Mouse (Mus musculus): ENCODE data around the gene Zswim5.

Gene Zswim5

DNA sequence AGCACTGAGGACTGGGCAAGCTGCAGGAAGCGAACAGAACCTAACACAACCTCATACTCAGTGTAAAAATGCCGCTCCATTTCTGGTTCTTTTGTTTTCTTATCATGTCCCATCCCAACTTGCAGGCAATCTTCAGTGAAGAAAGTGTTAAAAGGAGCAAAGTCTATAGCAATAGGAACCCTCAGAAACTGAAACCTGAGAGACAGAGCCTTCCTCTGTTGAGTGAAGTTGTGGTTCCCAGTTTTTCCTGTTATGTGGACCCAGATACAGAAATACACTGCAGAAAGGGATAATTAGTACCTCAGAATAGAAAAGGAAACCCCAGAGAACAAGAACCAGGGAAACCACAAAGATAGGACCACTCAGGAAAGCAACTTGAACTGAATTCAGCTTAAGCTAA, 36.1 kb downstream of the Zswim5 start:
- DNase-seq (ENCODE audit: low spot score in 2 of 2) = no peak

DNA sequence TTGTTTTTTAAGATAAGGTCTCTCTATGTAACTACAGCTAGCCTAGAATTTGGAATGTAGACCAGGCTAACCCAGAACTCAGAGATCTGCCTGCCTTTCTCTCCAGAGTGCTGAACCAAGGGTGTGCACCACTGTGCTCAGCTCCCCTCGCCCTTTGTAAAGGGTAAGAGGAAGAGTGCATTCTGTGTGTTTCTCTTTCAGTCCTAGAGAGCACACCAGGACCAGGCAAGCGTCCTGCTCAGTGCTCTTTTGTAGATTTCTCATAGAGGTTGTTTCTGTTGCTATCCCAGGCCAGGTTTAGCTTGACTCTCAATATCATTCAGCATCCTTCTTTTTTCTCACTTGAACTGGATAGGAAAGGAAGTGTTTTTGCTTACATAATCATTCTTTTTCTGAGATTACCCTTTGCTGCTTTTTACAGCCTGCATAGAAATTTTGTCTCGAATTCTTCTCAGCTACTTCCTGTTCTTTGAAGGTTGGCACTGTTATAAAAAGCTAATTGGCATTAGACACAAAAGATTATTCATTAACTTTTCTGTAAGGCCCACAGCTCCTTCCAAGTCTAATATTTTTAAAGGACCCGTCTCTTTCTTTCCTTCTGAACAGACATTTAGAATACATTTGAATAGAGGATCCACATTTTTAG, 51.0 kb downstream of the Zswim5 start:
- DNase-seq (ENCODE audit: low spot score in 2 of 2) = no peak

DNA sequence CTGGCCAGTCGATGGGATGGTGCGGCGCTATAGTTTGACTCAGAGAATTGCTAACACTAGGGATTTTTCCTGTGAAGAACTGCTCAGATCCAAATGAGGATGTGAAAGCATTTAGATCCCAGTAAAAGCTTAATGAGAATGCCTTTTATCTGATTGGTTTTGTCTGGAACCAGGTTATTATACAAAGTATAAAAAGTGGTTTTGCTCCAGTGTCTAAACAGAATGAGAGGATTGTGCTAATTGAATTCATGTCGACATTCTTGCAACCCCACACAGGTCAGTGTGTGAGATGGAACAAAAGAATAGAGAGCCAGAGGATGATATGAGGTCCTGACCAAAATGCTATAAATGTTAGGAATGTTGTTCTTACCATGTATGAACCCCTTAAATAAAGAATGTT, 62.4 kb downstream of the Zswim5 start:
- no peak for DNase-seq (ENCODE audit: low spot score in 2 of 2)

DNA sequence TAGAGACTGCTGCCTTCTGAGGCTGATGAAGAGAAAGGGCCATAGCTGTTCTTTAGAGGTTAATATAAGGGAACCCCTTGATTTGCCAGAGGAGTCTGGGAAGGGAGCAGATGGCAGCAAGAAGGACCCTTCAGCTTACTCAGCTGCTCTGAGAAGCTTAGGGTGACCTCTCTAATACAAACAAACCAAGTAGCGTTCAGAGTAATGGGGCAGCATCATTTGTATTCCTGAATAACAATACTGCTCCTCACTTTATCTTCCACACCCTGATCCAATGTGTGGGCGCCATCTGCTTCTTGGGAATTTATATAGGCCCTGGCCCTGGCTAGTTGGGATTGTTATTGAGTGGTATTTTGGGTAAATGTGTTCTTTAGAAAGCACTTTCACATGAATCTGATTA, 65.5 kb downstream of the Zswim5 start:
- DNase-seq (ENCODE audit: low spot score in 2 of 2) = no peak

DNA sequence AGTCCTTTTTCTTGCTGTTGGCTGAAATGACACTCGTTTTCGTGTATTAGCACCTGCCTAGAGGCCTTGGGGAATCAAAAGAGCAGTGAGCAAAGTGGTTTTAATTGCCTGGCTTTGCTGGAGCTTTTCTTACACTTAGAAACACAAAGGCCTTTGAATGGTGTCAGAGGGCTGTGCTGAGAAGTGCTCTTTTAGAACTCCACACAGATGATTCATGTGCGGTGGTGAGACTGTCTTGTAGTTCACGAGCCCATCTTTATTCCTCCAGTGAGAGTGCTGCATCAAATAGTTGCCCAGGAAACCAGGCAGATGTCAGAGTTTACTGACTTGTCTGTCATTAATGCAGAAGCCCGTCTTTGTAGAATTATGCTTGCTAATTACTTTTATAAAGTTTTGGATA, 66.9 kb downstream of the Zswim5 start:
- no peak for DNase-seq (ENCODE audit: low spot score in 2 of 2)

DNA sequence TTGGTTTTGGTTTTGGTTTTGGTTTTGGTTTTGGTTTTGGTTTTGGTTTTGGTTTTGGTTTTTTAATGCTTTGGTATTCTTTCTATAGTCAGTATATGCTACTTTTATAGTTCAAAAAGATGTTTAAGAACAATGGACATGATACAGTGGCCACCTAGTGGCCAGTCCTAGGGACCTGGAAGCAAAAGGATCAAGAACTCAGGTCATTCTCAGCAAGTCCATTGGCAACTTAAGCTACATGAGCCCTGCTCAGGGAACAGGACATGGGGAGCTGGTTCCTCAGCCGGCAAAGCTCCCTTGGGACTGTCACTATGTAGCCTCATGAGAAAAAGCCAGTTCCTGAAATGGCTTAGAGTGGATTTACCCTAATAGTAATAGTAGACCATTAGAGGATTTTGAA, 74.5 kb downstream of the Zswim5 start:
- DNase-seq (ENCODE audit: low spot score in 2 of 2) = no peak

DNA sequence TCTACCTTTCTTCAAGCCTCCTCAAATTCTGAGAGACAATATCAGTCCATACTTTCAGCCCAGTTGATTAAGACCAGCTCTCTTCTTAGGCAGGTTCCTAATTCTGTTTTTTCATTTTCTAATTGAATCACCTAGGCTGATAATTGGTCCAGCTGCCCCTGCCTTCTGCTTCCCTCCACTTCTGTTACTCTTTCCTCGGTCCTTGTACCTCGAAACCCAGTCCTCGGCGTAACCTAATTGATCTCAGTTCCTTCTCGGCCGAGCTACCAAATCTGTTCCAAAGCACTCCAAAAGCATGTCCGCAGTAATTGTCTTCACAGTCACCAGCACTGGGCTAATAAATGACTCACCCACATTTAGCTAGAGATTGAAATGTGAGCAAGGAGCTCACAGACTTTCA, 77.8 kb downstream of the Zswim5 start:
- no peak for DNase-seq (ENCODE audit: low spot score in 2 of 2)

DNA sequence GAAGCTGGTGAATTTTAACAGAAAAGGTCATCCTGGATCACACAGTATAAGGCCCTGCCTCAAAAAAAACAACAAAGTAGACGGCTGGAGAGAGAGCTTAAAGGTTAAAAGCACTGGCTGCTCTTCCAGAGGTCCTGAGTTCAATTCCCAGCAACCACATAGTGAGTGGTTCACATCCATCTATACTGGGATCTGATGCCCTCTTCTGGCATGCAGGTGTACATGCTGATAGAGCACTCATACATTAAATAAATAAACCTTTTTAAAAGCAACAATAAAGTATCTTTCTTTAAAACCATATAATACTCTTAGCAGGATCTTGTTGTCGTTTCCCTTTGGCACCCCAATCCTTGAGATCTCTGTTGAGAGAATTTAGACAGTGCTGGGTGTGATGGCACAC, 99.3 kb downstream of the Zswim5 start:
- DNase-seq (ENCODE audit: low spot score in 2 of 2) = no peak

DNA sequence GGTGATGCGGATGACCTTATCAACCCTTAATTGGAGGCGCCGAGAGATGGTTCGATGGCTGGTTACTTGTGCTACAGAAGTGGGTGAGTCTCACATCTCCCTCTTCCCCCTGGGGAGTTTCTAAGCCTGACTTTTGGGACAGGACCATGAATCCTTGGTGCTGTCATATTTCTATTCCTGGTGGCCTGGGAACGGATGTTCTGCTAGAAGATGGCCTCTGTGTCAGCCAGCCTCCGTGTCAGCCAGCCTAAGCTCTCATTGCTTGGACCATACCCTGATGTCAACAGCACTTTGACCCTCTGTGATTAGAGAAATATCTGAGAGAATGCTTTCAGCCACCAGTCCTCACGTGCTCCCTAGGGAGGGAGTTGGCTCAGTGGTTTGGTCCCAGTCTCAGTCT, 108.5 kb downstream of the Zswim5 start:
- DNase-seq (ENCODE audit: low spot score in 2 of 2) = no peak

DNA sequence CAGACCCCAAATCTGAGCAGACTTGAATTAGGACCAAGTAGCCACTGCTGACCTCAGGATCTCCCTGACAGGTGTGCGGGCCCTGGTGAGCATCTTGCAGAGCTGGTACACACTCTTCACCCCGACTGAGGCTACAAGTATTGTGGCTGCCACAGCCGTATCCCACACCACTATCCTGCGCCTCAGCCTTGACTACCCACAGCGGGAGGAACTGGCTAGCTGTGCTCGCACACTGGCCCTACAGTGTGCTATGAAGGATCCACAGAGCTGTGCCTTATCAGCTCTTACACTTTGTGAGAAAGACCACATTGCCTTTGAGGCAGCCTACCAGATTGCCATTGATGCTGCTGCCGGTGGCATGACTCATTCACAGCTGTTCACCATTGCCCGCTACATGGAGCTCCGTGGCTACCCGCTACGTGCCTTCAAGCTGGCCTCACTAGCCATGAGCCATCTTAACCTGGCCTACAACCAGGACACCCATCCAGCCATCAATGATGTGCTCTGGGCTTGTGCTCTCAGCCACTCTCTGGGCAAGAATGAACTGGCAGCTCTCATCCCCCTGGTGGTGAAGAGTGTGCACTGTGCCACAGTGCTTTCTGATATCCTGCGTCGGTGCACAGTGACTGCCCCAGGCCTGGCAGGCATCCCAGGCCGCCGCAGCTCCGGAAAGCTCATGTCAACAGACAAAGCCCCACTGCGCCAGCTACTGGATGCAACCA, 109.4 kb downstream of the Zswim5 start:
- DNase-seq (ENCODE audit: low spot score in 2 of 2) = peak; percentile 35 to 64

DNA sequence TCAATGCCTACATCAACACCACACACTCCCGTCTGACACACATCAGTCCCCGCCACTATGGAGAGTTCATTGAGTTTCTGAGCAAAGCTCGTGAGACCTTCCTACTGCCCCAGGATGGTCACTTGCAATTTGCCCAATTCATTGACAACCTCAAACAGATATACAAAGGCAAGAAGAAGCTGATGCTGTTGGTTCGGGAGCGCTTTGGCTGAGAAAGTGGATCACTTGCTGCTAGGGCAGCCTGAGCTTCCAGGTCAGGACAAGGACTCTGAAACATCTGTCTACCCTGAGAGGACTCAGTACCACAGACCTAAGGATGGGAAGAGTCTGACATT, 109.9 kb downstream of the Zswim5 start:
- no peak for DNase-seq (ENCODE audit: low spot score in 2 of 2)

DNA sequence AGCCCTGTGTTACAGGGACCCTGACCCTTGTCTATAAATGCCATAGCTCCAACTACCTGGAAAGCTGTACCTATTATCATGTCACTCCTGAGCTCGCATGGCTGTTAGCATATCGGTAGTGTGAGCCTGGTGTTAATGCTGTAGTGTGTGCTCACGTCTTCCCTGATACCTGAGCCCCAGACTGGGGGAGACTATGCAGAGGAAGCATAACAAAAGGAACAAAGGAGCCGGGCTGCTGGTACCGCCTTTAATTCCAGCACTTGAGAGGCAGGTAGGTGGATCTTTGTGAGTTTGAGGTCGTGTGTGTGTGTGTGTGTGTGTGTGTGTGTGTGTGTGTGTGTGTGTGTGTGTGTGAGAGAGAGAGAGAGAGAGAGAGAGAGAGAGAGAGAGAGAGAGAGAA, 112.6 kb downstream of the Zswim5 start:
- DNase-seq (ENCODE audit: low spot score in 2 of 2) = no peak

DNA sequence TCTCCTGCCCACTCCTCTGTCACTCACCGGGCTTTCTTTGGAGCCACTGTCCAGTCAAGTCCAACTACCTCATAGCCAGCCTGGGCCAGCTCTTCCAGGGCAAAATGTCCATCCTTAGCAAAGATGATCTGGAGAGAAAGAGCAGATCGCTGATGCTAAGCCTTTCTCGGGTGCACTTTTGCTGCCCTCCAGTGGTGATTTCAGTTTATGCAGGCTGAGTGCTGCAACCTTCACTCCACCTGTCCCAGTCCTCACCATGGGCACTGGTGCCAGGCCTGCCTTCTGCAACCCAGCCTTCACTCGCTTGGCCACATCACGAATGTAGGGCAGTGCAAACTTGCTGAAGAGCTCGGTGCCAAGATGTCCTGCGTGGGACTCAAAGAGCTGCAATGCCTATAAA, 114.2 kb downstream of the Zswim5 start:
- DNase-seq (ENCODE audit: low spot score in 2 of 2) = peak; percentile 62 to 78

DNA sequence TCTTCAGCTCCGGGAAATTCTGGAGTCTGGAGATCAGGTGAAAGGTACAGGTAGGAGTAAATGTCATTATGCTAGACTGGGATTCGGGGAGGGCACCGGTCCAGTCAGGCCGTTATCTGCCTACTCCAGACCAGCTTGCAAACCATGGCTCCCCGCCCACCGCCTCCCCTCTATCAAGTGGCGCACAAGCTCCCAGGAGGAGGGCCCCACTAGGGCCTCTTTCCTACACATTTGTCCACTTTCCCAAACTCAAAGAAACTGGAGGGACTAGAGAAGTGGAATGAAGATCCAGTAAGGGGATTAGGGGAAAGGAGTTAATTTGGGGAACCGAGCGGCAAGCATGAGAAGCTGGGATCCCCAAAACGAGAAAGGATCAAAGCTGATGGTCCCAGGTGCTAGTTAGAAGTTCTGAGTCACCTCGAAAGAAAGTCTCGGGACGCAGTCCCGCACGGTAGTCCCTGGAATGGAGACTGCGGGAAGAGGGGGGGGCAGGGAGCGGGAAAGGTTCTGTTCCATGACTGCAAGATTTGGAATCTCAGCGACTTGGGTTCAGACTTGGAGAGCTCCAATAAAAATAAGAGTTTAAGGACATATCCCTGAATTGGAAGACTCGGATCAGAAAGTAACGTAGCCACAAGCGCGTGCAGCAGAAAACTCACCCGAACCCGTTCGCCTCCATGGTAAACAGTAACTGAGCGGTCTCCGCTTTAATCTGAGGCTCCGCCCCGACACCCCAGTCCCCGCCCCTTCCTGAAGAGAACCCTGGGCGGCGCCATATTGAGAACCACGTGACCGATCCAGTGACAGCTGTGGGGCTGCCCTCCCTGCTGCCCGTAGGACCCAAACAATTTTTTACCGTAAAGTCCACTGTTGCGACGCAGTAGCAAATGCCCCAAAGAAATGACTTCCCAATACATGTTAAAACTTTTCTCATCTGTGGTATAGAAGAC, 116.8 kb downstream of the Zswim5 start, which contains the start of gene Urod:
TSS of gene Urod (minus strand) at position 742 of the 950 bp plus-strand sequence.
- DNase-seq (ENCODE audit: low spot score in 2 of 2) = peak; percentile 93 to 95

DNA sequence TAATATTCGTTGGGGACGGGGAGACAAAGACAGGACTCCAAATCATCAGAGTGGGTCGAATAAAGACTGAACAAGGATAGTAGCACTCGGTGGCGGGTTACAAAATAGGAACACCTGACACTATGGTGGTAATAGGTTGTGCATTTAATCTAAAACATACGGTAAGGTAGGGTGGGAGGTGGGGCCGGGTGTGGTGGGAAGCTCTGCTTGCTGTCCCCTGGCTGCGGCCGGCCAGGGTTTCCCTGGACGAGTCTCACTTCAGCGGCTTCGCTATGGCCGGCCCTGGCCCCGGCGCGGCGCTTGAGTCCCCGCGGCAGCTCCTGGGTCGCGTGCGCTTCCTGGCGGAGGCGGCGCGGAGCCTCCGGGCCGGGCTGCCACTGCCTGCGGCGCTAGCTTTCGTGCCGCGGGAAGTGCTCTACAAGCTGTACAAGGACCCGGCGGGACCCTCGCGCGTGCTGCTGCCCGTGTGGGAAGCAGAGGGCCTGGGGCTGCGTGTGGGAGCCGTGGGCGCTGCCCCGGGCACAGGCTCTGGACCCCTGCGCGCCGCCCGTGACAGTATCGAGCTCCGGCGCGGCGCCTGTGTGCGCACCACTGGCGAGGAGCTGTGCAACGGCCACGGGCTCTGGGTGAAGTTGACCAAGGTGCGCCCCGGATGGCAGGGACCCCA, 118.1 kb downstream of the Zswim5 start, which contains the start of gene Hectd3:
TSS of gene Hectd3 (plus strand) at position 187 of the 667 bp plus-strand sequence.
- DNase-seq (ENCODE audit: low spot score in 2 of 2) = peak; percentile 41 to 47

DNA sequence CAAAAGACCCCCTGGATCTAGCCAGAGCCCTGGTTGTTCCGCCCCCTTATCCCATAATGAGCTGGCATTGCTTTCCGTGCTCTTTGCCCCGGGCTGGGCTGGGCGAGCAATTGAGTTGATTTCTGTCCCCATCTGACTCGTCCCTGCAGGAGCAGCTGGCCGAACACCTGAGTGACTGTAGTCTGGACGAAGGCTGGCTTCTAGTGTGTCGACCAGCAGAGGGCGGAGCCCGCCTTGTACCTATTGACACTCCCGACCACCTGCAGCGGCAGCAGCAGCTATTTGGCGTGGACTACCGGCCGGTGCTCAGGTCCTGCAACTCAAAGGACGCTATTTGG, 118.6 kb downstream of the Zswim5 start:
- peak; percentile 36 to 47 for DNase-seq (ENCODE audit: low spot score in 2 of 2)

DNA sequence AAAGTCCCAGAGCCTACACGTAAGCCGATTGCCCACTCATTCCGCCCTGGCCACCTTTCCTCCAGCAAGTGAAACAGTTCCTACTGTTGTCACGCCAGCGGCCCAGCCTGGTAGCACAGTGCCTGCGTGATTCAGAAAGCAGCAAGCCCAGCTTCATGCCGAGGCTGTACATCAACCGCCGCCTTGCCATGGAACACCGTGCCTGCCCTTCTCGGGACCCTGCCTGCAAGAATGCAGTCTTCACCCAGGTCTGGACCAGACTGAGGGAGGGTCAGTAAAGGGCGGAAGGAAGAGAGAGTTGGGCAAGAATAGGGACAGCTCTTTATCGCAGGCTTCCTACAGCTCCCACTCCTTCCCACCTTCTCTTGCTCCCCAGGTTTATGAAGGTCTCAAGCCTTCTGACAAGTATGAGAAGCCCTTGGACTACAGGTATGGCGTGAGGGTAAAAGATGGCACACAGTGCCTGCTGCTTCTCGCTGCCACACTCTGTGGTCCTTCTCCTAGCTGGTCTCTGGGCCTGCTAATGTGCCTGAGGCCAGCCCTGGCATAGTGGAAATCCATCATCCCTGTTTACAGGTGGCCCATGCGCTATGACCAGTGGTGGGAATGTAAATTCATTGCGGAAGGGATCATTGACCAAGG, 122.5 kb downstream of the Zswim5 start:
- no peak for DNase-seq (ENCODE audit: low spot score in 2 of 2)

DNA sequence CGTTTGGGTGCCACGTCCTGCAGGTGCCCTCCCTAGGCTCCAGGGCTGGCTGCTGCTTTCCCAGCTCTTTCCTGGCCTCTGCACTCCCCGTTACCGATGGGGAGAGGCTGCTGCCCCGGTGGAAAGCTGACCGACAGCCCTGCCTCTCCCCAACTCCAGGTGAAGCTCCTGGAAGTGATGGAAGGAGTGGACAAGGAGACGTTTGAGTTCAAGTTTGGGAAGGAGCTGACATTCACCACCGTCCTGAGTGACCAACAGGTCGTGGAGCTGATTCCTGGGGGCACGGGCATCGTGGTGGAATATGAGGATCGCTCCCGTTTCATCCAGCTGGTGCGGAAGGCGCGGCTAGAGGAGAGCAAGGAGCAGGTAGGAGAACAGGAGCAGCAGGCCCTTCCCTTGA, 124.8 kb downstream of the Zswim5 start:
- no peak for DNase-seq (ENCODE audit: low spot score in 2 of 2)

DNA sequence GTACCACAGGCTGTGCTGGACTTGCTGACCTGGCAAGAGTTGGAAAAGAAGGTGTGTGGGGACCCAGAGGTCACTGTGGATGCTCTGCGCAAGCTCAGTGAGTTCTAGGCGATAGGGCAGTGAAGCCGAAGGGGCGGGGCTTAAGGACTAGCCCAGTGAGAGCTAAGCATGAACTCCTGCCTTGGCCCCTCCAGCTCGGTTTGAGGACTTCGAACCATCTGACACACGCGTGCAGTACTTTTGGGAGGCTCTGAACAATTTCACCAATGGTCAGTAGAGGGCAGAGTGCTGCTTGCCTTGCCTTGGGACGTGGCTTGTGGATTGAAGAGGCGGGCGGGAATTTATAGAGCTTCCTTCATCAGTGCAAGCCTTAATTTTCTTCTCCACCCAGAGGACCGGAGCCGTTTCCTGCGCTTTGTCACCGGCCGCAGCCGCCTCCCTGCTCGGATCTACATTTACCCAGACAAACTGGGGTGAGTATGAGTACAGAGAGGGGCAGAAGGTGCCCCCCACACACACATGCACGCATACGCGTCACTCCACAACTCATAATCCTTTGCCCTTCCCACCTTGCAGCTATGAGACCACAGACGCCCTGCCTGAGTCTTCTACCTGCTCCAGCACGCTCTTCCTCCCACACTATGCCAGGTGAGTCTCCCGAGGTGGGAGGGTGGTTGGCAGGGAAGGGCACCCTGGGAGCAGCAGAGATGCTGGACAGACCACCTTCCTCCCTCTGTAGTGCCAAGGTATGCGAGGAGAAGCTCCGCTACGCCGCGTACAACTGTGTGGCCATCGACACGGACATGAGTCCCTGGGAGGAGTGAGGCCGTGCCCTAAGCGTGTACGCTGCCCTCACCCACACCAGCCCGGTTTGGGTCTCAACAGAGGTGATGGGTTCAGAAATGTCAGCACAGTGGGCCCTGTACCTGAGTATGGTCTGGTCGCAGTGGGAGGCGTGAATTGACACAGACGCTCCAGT, 125.7 kb downstream of the Zswim5 start:
- DNase-seq (ENCODE audit: low spot score in 2 of 2) = peak; percentile 29 to 53

DNA sequence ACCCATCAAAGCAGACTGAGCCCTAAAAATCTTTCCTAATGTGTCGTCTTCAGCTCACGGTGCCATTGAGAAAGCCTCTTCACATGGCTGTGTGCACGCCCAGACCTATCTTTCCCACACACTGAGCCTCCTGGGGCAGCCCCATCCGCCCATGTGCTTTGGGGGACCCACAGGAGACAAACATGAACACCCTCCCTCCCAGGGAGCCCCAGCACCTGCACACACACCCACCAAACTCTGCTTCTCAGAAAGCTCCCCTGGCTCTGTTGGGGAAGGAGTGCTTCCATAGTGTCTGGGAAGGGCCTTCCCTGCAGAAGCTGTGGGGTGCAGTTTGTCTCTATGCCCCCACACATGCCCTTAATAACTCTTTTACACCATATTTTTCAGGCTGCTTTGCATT, 127.5 kb downstream of the Zswim5 start:
- DNase-seq (ENCODE audit: low spot score in 2 of 2) = no peak

Measured in urinary bladder, postnatal 36 days (tissue).